Mouse (Mus musculus) bone marrow macrophage, adult 2 months (primary cell): ENCODE data around the gene Fam90a1b.

Source experiments
- CTCF ChIP-seq: IDR thresholded peaks from 2 replicates; pipeline ENCODE4 v1.5.1; 2012; ENCODE audit warnings: low read depth, mild to moderate bottlenecking, low read length, moderate library complexity
- POLR2A ChIP-seq: IDR thresholded peaks from 2 replicates; pipeline ENCODE4 v1.6.1; 2012; ENCODE audit warnings: mild to moderate bottlenecking, low read depth, low read length, borderline replicate concordance

GRCm38 (mm10) chrX:94366029-94366428 lies 548 bp downstream of the Fam90a1b start:
- TF ChIP-seq POLR2A (no peak), CTCF (no peak)
